Mouse (Mus musculus) neural tube, embryonic 12.5 days (tissue): ENCODE measurements around the gene Maml1. TPM values are rescaled to one million over a fixed set of nuclear protein-coding genes. Genes with fewer than 3 reads are reported as not detected.
A peak's percentile ranks its signal among the peaks of the same experiment; 100 is the strongest.

Source experiments
- ATAC-seq: fragments of 200-750 bp; cut with Nextera tagmentation; 2 replicates; pipeline ENCODE4 v1.8.0; 2017; ENCODE audit warnings: low read depth, mild to moderate bottlenecking, moderate TSS enrichment, moderate library complexity; ENCODE audit not compliant: low FRiP score
- H3K27ac ChIP-seq: fragments of 300-500 bp; sonication (generic); 2 replicates; pipeline ENCODE4 v1.5.1; 2016
- H3K27me3 ChIP-seq: fragments of 300-500 bp; sonication (generic); replicated peaks from 2 replicates; pipeline ENCODE4 v1.6.1; 2016; ENCODE audit warnings: mild to moderate bottlenecking
- H3K36me3 ChIP-seq: fragments of 300-500 bp; sonication (generic); 2 replicates; pipeline ENCODE4 v1.6.1; 2016; ENCODE audit warnings: mild to moderate bottlenecking
- H3K4me1 ChIP-seq: fragments of 300-500 bp; sonication (generic); 2 replicates; pipeline ENCODE4 v1.6.1; 2016
- H3K4me2 ChIP-seq: fragments of 300-500 bp; sonication (generic); replicated peaks from 2 replicates; pipeline ENCODE4 v1.6.1; 2016; ENCODE audit warnings: mild to moderate bottlenecking
- H3K4me3 ChIP-seq: fragments of 300-500 bp; sonication (generic); 2 replicates; pipeline ENCODE4 v1.5.1; 2016
- H3K9ac ChIP-seq: fragments of 300-500 bp; sonication (generic); 2 replicates; pipeline ENCODE4 v1.6.1; 2016; ENCODE audit warnings: mild to moderate bottlenecking
- H3K9me3 ChIP-seq: fragments of 300-500 bp; sonication (generic); 2 replicates; pipeline ENCODE4 v1.6.1; 2016; ENCODE audit warnings: mild to moderate bottlenecking
- WGBS: fragments of 180-500 bp; shearing (Covaris S2); methylation state at CpG from one replicate; pipeline ENCODE4 v1.1.7; 2016; 5-methylcytosine and 5-hydroxymethylcytosine counted together
- polyA plus RNA-seq: library from polyadenylated mRNA; unstranded; fragments of >200 nt; fragmentation: Nextera tagmentation; extraction: Ambion mirVana; gene quantifications from 2 replicates; pipeline ENCODE4 v1.2.1, GENCODE M21; 2016

The Maml1 gene
- polyA plus RNA-seq, 1 experiment from 2014 or later: 7.3 TPM

- ATAC-seq: peak; percentile 82
- Histone ChIP-seq H3K27ac (peak overlapping the region; percentile 86), H3K9me3 (no peaks in the 10 kb centered on the region), H3K9ac (peak overlapping the region; percentile 99), H3K4me2 (peak overlapping the region; percentile 90), H3K36me3 (0 out of 2 replicates have a peak, but pooled peaks cover 3% of the 10 kb centered on the region), H3K27me3 (no peaks in the 10 kb centered on the region; the same call in 1 of the 2 replicates), H3K4me3 (peak overlapping the region; percentile 96), H3K4me1 (peaks cover 41% of the 10 kb centered on the region)
- WGBS: under 1% methylated on average over 70 of the region's 70 CpGs
Observed at GRCm38 (mm10) chr11:50224671-50225530, 67.2 kb downstream of the Maml1 start.

DNA sequence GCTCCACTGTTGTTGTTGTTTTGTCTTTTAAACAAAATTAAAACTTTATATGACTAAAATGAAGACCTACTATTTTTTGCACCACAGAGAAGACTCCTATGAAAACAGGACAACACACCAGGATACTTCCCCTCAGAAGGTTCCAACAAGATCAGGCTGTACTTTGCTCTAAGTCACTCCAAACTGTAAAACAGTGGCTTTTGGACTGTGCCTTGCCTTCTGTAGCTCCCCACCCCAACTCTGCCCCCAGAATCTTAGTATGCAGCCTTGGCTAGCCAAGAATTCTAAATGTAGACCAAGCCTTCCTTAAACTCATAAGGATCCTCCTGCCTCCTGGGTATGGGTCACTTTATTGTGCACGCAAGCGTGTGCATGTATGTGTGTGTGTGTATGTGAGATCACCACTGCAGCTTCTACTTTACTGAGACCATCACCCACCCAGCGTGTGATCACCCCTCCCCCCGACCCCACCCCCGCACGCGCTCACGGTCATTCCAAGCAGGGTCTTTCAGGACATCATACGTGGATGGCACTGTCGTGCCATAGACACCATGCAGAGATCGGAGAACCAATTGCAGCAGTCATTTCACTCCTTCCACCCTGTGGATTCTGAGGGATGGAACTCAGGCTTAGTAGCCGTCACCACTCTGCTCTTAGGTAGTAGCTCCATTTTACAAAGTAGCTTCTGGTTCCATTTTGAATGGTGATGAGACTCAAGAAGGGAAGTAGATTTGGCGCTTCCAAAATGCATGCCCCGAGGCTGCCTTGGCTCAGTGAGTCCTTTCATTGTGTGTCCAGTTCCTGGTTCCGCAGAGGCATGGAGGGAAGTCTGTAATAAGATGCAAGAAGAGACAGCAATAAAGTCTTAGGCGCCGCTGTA lies 68.1 kb downstream of the Maml1 start:
- Histone ChIP-seq H3K4me1 (peaks cover 38% of the 10 kb centered on the region), H3K9me3 (no peaks in the 10 kb centered on the region), H3K27me3 (no peaks in the 10 kb centered on the region; the same call in 1 of the 2 replicates), H3K36me3 (0 out of 2 replicates have a peak, but pooled peaks cover 3% of the 10 kb centered on the region), H3K27ac (peak overlapping the region; percentile 86), H3K4me2 (peak overlapping the region; percentile 90), H3K4me3 (peak overlapping the region; percentile 96), H3K9ac (peak overlapping the region; percentile 99)
- 6% methylated on average over 17 of the region's 17 CpGs for WGBS
- peak; percentile 29 for ATAC-seq

DNA sequence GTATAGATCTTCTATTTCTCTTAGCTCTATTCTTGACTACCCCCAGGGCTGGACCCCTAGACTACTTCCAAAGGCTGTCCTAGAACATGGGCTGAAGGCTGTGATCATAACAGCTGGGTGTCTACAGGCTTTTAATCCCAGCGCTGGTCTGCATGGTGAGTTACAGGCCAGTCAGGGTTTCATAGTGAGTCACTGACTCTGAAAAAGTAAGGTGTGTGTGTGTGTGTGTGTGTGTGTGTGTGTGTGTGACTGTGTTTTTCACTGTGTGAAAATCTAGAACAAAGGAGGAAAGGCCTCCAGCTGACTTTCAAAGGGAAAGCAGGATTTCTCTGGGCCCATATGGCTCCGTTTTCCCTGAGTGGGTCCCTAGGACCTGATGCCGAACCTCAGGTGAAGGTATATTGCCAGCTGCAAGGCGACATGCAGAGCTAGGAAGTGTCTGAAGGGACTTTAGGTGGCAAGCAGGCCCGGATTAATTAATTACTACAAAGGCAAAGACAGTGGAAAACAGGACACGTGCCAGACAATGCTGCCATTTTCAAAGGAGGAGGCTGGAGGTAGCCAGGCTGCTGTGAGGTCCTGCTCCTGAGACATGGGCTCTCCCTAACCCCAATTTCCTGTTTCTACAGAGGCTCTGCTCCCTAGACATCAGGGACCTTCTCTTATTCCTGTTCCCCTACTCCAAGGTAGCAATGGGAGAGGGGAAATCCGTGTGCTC lies 69.4 kb downstream of the Maml1 start:
- 57% methylated on average over 7 of the region's 7 CpGs for WGBS
- no peaks in the 10 kb centered on the region for H3K27me3 ChIP-seq
- H3K4me3 ChIP-seq: no peak overlapping the region
- H3K36me3 ChIP-seq: no peaks in the 10 kb centered on the region
- H3K9me3 ChIP-seq: no peaks in the 10 kb centered on the region
- no peak overlapping the region for H3K27ac ChIP-seq
- no peak overlapping the region for H3K9ac ChIP-seq
- peak overlapping the region; percentile 90; the same call in 1 of the 2 replicates for H3K4me2 ChIP-seq
- no peak for ATAC-seq
- peaks cover 30% of the 10 kb centered on the region for H3K4me1 ChIP-seq

DNA sequence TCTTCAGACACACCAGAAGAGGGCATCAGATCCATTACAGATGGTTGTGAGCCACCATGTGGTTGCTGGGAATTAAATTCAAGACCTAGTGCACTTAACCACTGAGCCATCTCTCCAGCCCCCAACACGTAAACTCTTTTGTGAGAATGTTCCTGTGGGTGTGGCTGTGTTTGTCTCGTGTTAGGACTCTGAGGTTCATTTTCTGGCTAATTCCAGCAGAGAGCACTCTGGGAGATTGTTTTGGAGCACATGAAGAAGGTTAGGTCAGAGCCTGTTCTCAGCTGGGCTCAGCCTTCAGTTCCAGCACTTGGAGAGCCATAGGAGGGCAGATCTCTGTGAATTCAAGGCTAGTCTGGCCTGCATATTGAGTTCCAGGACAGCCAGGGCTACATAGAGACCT lies 72.3 kb downstream of the Maml1 start:
- Histone ChIP-seq H3K4me2 (no peak overlapping the region), H3K9ac (no peak overlapping the region), H3K9me3 (no peaks in the 10 kb centered on the region), H3K27me3 (no peaks in the 10 kb centered on the region), H3K36me3 (no peaks in the 10 kb centered on the region), H3K4me1 (peaks cover 13% of the 10 kb centered on the region), H3K27ac (no peak overlapping the region), H3K4me3 (no peak overlapping the region)
- WGBS: 53% methylated on average over 2 of the region's 2 CpGs
- ATAC-seq: no peak

GRCm38 (mm10) chr11:50217811-50218210 lies 74.3 kb downstream of the Maml1 start:
- Histone ChIP-seq H3K9me3 (no peaks in the 10 kb centered on the region), H3K36me3 (no peaks in the 10 kb centered on the region), H3K4me2 (no peak overlapping the region), H3K27me3 (no peaks in the 10 kb centered on the region), H3K9ac (no peak overlapping the region), H3K4me3 (no peak overlapping the region), H3K4me1 (no peaks in the 10 kb centered on the region; the same call in 1 of the 2 replicates), H3K27ac (no peak overlapping the region)
- no peak for ATAC-seq
- 76% methylated on average over 4 of the region's 4 CpGs for WGBS

- H3K4me1 ChIP-seq: no peaks in the 10 kb centered on the region; the same call in 1 of the 2 replicates
- no peaks in the 10 kb centered on the region for H3K36me3 ChIP-seq
- 79% methylated on average over 4 of the region's 4 CpGs for WGBS
- H3K4me2 ChIP-seq: no peak overlapping the region
- H3K9me3 ChIP-seq: no peaks in the 10 kb centered on the region
- H3K27me3 ChIP-seq: no peaks in the 10 kb centered on the region
- H3K27ac ChIP-seq: no peak overlapping the region
- H3K4me3 ChIP-seq: no peak overlapping the region
- ATAC-seq: no peak
- H3K9ac ChIP-seq: no peak overlapping the region
Observed at GRCm38 (mm10) chr11:50216724-50217366, 75.3 kb downstream of the Maml1 start.

DNA sequence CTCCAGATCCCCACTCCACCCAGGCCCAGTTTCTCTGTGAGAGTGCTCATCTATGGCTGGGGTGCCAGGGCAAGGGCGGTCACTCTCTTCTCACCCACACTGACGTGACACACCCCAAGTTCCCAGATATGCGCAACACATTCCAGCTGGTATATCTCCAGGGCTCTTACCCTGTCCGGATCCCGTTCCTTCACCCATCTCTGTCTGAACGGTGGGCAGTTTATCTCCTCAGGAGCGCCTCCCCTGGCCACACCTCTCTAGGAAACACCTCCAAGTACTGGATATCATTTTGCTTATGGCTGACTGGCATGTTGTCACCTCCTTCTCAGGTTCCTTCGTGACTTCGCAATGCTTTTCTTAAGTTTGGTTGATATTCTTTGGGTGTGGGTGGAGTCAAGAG lies 76.5 kb downstream of the Maml1 start:
- Histone ChIP-seq H3K4me3 (no peak overlapping the region), H3K36me3 (no peaks in the 10 kb centered on the region), H3K4me2 (peak overlapping the region; percentile 33), H3K27me3 (no peaks in the 10 kb centered on the region), H3K9me3 (no peaks in the 10 kb centered on the region), H3K4me1 (peaks cover 5% of the 10 kb centered on the region), H3K27ac (no peak overlapping the region), H3K9ac (no peak overlapping the region)
- no peak for ATAC-seq
- 25% methylated on average over 9 of the region's 9 CpGs for WGBS

DNA sequence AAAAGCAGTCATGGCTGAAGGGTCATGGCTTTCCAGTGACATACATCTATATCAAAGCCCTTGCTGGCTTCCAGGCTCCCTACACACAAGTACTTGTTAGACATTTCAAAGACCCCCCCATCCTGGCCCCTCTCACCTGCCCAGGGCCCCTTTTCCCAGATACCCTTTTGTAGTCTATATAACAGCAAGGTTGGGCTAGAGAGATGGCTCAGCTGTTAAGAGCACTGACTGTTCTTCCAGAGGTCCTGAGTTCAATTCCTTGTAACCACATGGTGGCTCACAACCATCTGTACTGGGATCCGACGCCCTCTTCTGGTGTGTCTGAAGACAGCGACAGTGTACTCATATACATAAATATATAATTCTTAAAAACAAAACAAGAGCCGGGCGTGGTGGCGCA lies 77.5 kb downstream of the Maml1 start:
- Histone ChIP-seq H3K27ac (no peak overlapping the region), H3K36me3 (no peaks in the 10 kb centered on the region), H3K27me3 (no peaks in the 10 kb centered on the region), H3K9ac (no peak overlapping the region), H3K4me3 (no peak overlapping the region), H3K4me2 (no peak overlapping the region), H3K4me1 (peaks cover 5% of the 10 kb centered on the region), H3K9me3 (no peaks in the 10 kb centered on the region)
- 92% methylated on average over 6 of the region's 6 CpGs for WGBS
- no peak for ATAC-seq

DNA sequence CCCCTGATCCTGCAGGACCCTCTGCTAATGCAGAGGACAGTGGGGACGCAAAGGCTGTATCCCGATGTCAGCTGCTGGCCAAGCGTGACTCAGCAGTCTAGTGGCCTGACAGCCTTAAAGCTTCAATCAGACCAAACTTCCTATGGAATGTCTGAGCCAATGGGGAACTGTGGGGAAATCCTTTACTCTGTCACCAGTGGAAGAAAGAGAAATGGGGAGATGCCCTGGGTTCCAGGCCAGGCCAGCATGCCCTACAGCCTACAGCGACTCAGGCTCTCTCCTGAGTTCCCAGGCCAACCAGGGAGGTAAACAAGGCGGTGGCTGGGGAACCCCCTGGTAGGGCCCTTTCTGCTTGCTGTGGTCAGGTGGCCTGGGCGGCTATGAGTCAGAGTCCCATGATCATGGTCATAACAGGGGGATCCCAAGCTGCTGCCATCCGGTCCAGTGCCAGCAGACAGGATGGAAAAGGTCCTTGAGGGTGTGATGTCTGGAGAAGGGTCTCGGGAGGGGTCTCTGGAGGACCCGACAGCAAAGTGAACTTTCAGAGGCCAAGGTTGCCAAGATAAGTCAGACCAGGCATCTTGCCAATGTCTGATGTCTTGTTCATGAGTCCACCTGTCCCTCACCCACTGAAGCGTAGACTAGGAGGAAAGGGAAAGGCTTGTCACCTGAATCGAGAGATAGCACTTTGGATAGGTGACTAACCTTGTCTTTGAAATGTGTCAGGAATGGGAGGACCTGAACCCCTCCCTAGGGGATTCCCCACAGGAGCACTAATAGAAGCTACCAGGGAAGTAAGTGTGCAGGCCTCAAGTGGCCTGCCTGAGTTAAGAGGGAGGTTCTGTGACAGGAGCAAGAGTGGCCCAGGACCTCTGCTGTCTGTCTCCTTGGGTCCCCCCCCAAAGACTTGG lies 79.0 kb downstream of the Maml1 start:
- Histone ChIP-seq H3K27me3 (no peaks in the 10 kb centered on the region), H3K9ac (no peak overlapping the region), H3K27ac (no peak overlapping the region), H3K4me1 (peaks cover 12% of the 10 kb centered on the region), H3K9me3 (no peaks in the 10 kb centered on the region), H3K4me2 (no peak overlapping the region), H3K4me3 (no peak overlapping the region), H3K36me3 (no peaks in the 10 kb centered on the region)
- WGBS: 69% methylated on average over 11 of the region's 11 CpGs
- no peak for ATAC-seq

GRCm38 (mm10) chr11:50212060-50212739 lies 79.9 kb downstream of the Maml1 start:
- Histone ChIP-seq H3K27me3 (no peaks in the 10 kb centered on the region), H3K4me3 (no peak overlapping the region), H3K27ac (no peak overlapping the region), H3K36me3 (peaks cover 5% of the 10 kb centered on the region), H3K9me3 (no peaks in the 10 kb centered on the region), H3K4me2 (no peak overlapping the region), H3K9ac (no peak overlapping the region), H3K4me1 (peaks cover 12% of the 10 kb centered on the region)
- whole genome bisulfite sequencing: 77% methylated on average over 3 of the region's 3 CpGs
- ATAC-seq: no peak
